Mouse (Mus musculus): ENCODE measurements at regions not wholly inside any gene's neighbourhood (a gene's known extent, or its start where the extent isn't known, plus 50 kb on each side); places are given as distances from the start of the nearest gene placed in this dataset.
A peak's percentile ranks its signal among the peaks of the same experiment; 100 is the strongest.

- no peak for DNase-seq (ENCODE audit: low read depth)
- TF ChIP-seq POLR2A (IDR thresholded peaks at IDR 0.05; ENCODE audit: borderline replicate concordance, extremely low read depth, insufficient read depth, insufficient read length, poor library complexity, severe bottlenecking) (no peak), CTCF (IDR thresholded peaks at IDR 0.05; ENCODE audit: borderline replicate concordance, extremely low read depth, insufficient read depth, insufficient read length) (no peak)
Observed at GRCm38 (mm10) chr4:106248272-106248671, 67.7 kb upstream of the Usp24 start.

GRCm38 (mm10) chr4:106249028-106249782 lies 66.8 kb upstream of the Usp24 start:
- TF ChIP-seq POLR2A (IDR thresholded peaks at IDR 0.05; ENCODE audit: borderline replicate concordance, extremely low read depth, insufficient read depth, insufficient read length, poor library complexity, severe bottlenecking) (no peak), CTCF (IDR thresholded peaks at IDR 0.05; ENCODE audit: borderline replicate concordance, extremely low read depth, insufficient read depth, insufficient read length) (no peak)
- no peak for DNase-seq (ENCODE audit: low read depth)

- no peak for DNase-seq (ENCODE audit: low read depth)
- TF ChIP-seq POLR2A (IDR thresholded peaks at IDR 0.05; ENCODE audit: borderline replicate concordance, extremely low read depth, insufficient read depth, insufficient read length, poor library complexity, severe bottlenecking) (no peak), CTCF (IDR thresholded peaks at IDR 0.05; ENCODE audit: borderline replicate concordance, extremely low read depth, insufficient read depth, insufficient read length) (no peak)
Observed at GRCm38 (mm10) chr4:106250048-106250447, 66.0 kb upstream of the Usp24 start.

GRCm38 (mm10) chr4:106251430-106251829 lies 64.6 kb upstream of the Usp24 start:
- TF ChIP-seq POLR2A (IDR thresholded peaks at IDR 0.05; ENCODE audit: borderline replicate concordance, extremely low read depth, insufficient read depth, insufficient read length, poor library complexity, severe bottlenecking) (no peak), CTCF (IDR thresholded peaks at IDR 0.05; ENCODE audit: borderline replicate concordance, extremely low read depth, insufficient read depth, insufficient read length) (no peak)
- no peak for DNase-seq (ENCODE audit: low read depth)

GRCm38 (mm10) chr4:106252946-106253345 lies 63.1 kb upstream of the Usp24 start:
- TF ChIP-seq POLR2A (IDR thresholded peaks at IDR 0.05; ENCODE audit: borderline replicate concordance, extremely low read depth, insufficient read depth, insufficient read length, poor library complexity, severe bottlenecking), result no peak
- no peak for TF ChIP-seq CTCF (IDR thresholded peaks at IDR 0.05; ENCODE audit: borderline replicate concordance, extremely low read depth, insufficient read depth, insufficient read length)

GRCm38 (mm10) chr4:106254761-106255475 lies 61.1 kb upstream of the Usp24 start:
- TF ChIP-seq POLR2A (IDR thresholded peaks at IDR 0.05; ENCODE audit: borderline replicate concordance, extremely low read depth, insufficient read depth, insufficient read length, poor library complexity, severe bottlenecking), result no peak
- no peak for TF ChIP-seq CTCF (IDR thresholded peaks at IDR 0.05; ENCODE audit: borderline replicate concordance, extremely low read depth, insufficient read depth, insufficient read length)
- no peak for DNase-seq (ENCODE audit: low read depth)

More at GRCm38 (mm10) chr4:106252946-106253345, 63.1 kb upstream of the Usp24 start:
- DNase-seq (ENCODE audit: low read depth), result no peak

GRCm38 (mm10) chr4:106255959-106256609 lies 59.9 kb upstream of the Usp24 start:
- DNase-seq (ENCODE audit: low read depth), result peak; percentile 91
- no peak for TF ChIP-seq CTCF (IDR thresholded peaks at IDR 0.05; ENCODE audit: borderline replicate concordance, extremely low read depth, insufficient read depth, insufficient read length)

GRCm38 (mm10) chr4:106261404-106261803 lies 54.6 kb upstream of the Usp24 start:
- TF ChIP-seq CTCF (IDR thresholded peaks at IDR 0.05; ENCODE audit: borderline replicate concordance, extremely low read depth, insufficient read depth, insufficient read length) (no peak), POLR2A (IDR thresholded peaks at IDR 0.05; ENCODE audit: borderline replicate concordance, extremely low read depth, insufficient read depth, insufficient read length, poor library complexity, severe bottlenecking) (no peak)
- no peak for DNase-seq (ENCODE audit: low read depth)

GRCm38 (mm10) chr4:106261901-106262560 lies 54.0 kb upstream of the Usp24 start:
- DNase-seq (ENCODE audit: low read depth), result peak; percentile 83
- TF ChIP-seq CTCF (IDR thresholded peaks at IDR 0.05; ENCODE audit: borderline replicate concordance, extremely low read depth, insufficient read depth, insufficient read length), result no peak
- TF ChIP-seq POLR2A (IDR thresholded peaks at IDR 0.05; ENCODE audit: borderline replicate concordance, extremely low read depth, insufficient read depth, insufficient read length, poor library complexity, severe bottlenecking), result no peak

- TF ChIP-seq CTCF (IDR thresholded peaks at IDR 0.05; ENCODE audit: borderline replicate concordance, extremely low read depth, insufficient read depth, insufficient read length) (no peak), POLR2A (IDR thresholded peaks at IDR 0.05; ENCODE audit: borderline replicate concordance, extremely low read depth, insufficient read depth, insufficient read length, poor library complexity, severe bottlenecking) (no peak)
- peak; percentile 84 for DNase-seq (ENCODE audit: low read depth)
Observed at GRCm38 (mm10) chr4:106262751-106263725, 53.0 kb upstream of the Usp24 start.
